Mouse (Mus musculus): Measurements from ENCODE around the gene Flvcr1.
"Not testable (repeated sequence)": the region's sequence is repeated elsewhere in the genome, so short reads cannot be mapped to it uniquely, and the experiment has no call there.

Gene Flvcr1

DNA sequence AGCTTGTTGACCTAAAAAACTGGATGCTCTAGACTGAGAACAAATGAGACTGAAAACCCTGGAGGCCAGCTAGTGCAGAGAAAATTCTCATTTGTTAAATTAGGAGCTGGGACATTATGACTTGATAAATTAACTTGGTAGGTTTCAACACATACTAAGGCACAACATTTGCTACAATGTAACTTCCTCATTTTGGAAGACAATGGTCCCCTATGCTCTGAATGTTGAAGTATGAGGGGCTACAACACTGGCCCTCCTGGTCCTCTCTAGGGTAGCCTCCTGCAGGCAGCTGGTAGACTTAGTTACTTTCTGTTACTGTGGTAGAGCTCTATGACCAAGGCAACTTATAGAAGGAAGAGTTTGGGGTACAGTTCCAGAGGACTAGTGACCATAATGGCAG, 15.4 kb upstream of the Flvcr1 start:
- in situ Hi-C loops (cut with MboI, MseI): no loop called here

GRCm38 (mm10) chr1:191037999-191038398, 12.0 kb upstream of the Flvcr1 start:
- in situ Hi-C loops (cut with MboI, MseI): no loop called here

DNA sequence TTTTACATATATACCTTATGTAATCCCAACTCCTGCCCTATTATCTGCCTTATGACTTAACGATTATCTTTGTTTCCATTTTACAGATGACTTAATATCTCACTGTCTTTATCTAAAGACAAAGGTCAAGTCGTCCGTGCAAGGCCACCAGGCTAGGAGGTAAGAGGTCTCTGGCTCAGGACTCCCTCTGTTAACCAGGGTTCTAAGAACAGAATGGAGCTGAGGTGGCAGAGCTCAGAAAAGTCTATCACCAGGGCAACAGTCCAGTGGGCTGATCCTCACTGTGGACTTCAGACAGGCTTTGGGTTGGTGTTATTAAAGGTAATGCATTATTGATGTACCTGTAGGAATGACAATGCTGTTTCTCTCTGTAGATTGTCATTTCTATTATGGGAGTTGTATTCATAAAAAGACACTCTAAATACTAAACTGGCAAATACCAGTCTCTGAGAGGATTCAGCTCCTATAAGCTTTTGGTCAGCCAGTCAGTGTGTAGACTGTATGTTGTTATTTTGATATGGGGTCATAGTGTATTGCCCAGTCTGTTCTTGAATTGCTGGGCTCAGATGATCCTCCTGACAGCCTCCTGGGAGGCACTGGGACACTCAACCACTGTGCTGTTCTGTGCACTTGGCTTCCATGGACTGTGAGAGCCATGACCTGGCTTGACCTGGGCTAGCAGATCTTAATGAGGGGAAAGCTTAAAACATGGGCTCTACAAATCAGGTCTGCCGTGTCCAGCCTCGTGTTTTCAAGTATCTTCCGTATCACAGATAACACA, 10.8 kb upstream of the Flvcr1 start, which contains the start of gene Spata45:
TSS of gene Spata45 (plus strand) at position 86 of the 781 bp plus-strand sequence.
- in situ Hi-C loops (cut with MboI, MseI): no loop called here

DNA sequence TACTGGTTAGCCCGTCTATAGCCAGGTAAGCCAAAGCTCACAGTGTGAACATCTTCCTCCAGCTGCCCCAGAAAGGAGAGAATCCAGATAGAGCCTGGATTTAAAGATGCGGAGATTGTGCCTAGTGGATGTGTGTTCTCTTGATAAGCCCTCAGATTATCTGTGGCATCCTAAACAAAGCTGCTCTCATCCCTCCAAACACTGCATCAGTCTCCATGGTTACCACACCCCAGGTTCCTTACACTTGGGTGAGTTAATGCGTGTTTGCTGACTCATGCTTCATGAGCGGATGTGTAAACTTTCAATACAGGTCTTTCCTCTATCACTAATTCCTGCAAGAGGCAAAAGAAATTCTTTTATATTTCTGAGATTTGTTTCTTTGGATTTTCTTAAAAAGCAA, 9.7 kb upstream of the Flvcr1 start:
- in situ Hi-C loops (cut with MboI, MseI): no loop called here

DNA sequence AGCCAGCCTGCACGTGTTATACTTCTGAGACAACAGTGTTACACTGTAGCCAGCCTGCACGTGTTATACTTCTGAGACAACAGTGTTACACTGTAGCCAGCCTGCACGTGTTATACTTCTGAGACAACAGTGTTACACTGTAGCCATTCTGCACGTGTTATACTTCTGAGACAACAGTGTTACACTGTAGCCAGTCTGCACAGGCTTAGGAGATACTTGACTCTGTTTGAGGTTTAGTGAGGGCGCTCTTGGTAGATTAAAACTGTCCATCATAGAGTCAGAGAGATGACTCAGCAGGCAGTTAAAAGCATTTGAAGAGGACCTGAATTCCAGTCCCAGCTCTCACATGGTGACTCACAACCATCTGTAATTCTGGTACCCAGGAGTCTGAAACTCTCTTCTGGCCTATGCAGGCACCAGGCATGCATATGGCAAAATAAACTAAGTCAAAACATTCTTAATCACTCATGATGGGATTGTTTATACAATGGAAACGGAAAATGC, 5.0 kb upstream of the Flvcr1 start:
- in situ Hi-C loops (cut with MboI, MseI): not testable (repeated sequence)

DNA sequence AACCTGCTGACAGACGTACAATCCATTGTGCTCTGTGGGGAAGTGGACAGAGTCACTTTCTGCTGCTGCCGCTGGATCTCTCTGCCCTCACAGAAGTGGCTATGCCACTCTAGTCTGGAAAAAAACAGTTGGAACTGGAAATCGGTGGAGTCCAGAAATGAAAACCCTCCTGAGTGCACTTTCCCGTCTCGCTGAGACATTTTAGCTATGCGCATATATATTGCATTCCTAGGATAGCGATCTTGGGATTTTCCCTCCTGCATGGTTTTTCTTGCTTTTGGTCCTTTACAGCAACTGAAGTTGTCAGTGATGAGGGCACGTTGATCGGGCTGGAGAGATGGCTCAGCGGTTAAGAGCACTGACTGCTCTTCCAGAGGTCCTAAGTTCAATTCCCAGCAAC, 4.2 kb upstream of the Flvcr1 start:
- in situ Hi-C loops (cut with MboI, MseI): no loop called here

DNA sequence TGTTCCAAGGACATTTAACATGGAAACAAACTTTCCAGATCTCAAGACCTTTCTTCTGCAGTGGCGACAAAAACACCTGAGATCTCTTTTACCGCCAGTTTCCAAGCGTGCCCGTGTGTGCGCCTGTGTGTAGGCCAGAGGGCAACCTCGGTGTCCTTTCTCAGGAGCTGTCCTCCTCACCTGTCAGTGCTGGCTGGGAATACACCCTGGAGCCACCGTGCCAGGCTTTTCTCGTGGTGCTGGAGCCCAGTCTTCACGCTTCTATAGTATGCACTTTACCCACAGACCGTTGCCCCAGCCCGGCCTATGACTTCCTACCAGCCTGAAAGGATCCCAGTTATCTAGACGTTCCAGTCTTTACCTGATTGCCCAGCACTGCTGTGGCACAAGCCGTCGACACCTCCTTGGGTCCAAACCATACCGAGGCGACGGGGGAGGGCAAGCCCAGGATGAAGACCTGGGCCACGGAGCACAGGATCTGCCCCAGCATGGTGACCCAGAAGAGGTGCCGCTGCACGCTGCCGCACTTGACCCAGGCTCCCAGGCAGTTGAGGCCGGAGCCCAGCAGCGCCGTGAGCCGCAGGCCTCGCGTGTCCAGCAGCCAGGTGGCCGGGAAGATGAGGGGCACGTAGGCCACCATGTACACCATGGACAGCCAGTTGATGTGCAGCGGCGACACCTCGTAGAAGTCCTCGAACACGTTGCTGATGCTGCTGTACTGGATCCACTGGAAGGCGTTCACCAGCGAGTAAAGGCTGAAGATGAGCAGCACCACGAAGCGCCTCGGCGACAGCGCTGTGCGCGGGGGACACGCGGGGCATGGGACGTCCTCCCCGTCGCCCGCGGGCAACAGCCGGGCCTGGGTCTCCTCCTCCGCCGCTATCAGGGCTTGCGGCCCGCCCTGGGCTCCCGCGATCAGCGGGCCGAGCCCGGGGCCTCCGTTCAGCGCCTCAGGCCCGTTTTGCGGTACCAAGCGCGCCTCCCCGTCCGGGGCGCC, 644 bp downstream of the Flvcr1 start:
- in situ Hi-C loops (cut with MboI, MseI): no loop called here

DNA sequence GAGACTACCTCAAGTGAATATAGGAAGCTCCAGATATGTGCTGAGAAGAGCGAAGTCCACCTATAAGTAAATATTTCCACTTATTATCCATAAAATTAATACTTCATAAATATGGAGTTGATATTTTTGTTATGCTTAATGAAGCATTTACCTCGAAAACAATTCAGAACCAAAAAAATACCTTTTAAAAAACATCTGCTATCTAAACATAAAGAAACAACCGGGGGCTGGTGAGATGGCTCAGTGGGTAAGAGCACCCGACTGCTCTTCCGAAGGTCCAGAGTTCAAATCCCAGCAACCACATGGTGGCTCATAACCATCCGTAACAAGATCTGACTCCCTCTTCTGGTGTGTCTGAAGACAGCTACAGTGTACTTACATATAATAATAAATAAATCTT, 2.2 kb downstream of the Flvcr1 start:
- in situ Hi-C loops (cut with MboI, MseI): not testable (repeated sequence)

DNA sequence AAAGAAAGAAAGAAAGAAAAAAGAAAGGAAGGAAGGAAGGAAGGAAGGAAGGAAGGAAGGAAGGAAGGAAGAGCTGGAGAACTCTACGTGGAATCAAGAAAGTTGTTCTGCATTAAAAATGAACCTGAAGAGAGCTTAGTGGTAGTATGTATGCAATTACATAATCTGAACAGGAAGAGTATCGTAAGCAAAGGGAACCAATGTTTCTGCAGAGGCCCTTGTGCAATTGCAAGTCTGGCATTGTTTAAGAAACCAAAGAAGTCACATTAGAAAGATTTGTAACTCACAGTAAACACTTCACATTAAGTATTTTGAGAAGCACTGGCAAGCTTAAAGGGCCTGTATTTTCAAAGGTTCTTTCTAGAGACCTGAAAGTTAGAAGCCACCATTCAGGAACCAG, 2.8 kb downstream of the Flvcr1 start:
- in situ Hi-C loops (cut with MboI, MseI): no loop called here

- in situ Hi-C loops (cut with MboI, MseI): no loop called here
Measured at GRCm38 (mm10) chr1:191021016-191021415, 4.9 kb downstream of the Flvcr1 start.

GRCm38 (mm10) chr1:191020217-191020924, 5.6 kb downstream of the Flvcr1 start:
- in situ Hi-C loops (cut with MboI, MseI): no loop called here

- in situ Hi-C loops (cut with MboI, MseI): no loop called here
Measured at GRCm38 (mm10) chr1:191019803-191020202, 6.2 kb downstream of the Flvcr1 start.

GRCm38 (mm10) chr1:191014271-191014670, 11.7 kb downstream of the Flvcr1 start:
- in situ Hi-C loops (cut with MboI, MseI): no loop called here

- in situ Hi-C loops (cut with MboI, MseI): no loop called here
Measured at GRCm38 (mm10) chr1:191008707-191009106, 17.3 kb downstream of the Flvcr1 start.

DNA sequence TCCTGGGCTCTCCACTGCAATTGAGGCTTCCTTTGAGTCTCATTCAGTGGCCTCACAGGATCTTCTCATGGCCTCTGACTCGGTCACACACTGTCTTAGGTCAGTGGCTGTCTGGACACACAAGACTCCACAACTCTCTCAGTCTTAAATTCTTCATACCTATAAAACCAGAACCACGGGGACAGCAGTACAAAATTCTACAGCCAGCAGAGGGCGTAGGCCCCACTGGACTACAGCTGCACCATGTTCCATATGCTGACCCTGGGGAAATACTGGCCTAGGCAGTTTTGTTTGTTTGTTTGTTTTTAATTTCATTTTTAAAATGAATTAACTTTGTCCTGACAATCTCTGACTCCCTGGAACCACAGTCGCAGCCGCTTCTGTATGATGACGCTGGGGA, 23.8 kb downstream of the Flvcr1 start:
- in situ Hi-C loops (cut with MboI, MseI): no loop called here

DNA sequence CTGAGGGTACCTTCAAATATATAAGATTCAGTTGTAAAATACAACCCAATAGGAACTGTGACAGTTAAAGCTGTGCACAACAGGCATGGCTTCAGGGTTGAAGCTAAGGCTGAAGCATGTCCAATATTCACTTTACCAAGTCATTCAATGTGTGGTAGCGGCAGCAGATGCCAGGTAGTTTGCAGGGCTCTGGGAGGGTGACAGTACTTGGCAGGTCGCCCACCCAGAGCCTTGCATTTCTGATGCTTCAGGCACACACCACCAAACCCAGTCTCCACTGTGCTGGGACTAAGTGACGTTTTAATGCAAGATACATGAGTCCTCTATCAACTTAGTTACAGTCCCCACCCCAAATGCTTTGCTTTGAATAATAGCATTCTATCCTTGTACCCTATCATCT, 25.3 kb downstream of the Flvcr1 start:
- in situ Hi-C loops (cut with MboI, MseI): no loop called here

DNA sequence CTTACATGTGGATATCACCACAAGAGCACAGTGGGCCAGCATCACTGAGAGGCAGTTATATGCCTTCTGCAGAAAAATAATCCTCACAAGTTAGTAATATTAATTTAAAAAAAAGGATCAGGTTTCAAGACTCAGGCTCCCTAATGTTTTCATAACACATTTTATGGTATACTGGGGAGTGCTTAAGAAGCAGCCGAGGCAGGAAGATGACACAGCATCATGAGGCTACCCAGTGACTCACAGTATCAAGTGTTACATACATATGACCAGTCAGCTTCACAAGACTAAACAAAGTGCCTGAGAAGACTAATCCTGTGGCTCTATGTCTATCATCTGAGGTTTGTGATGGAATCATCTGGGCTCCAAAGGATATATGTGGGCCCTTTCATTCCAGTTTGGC, 27.9 kb downstream of the Flvcr1 start:
- in situ Hi-C loops (cut with MboI, MseI): no loop called here

DNA sequence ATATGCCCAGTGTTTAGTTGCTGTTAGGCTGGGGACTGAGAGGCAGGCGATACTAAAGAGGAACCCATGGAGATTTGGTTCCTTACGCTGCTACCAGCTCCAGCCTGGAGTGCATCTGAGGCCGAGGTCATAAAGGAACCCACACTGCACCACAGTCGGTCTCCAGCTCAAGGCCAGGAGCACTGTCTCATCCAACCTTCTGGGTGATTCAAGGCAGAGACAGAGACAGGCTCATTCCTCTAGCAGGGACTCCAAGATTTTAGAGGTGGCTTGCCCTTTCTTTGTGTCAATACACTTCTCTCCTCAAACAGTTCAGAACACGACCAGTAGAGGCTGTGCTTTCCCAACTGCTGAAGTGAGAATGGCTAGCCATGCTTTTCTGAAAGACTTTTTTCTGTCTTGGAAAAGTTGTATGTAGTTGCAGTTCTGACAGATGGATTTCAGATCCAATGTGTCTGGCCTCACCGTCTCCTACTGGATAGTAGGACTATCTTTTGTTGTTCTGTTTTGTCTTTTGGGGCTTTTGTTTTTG, 29.5 kb downstream of the Flvcr1 start:
- in situ Hi-C loops (cut with MboI, MseI): no loop called here

GRCm38 (mm10) chr1:190995548-190995947, 30.4 kb downstream of the Flvcr1 start:
- in situ Hi-C loops (cut with MboI, MseI): no loop called here

GRCm38 (mm10) chr1:190989437-190990082, 36.4 kb downstream of the Flvcr1 start:
- in situ Hi-C loops (cut with MboI, MseI): loop anchor here (5.0 kb wide), 1 partner anchor 37 kb away; no protein-coding TSS in a partner anchor

DNA sequence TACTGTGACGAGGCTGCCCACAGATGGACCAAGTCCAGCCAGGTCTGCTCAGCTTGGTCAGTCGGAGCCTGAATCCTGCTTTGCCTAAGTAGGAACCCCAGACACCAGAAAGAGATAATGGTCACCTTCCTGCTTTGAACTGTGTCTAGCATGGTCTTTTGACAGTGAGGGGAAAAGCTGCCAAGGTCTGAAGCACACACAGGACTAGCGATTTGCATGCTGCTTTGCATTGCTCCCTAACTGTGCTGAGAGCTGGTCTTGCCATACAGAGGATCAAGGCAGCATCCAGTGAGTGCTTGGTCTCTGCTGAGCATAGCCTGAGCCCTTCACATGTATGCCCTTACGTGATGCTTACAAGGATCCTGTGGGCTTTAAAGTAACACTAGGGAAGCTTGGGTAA, 44.5 kb downstream of the Flvcr1 start:
- in situ Hi-C loops (cut with MboI, MseI): no loop called here

Data from T-helper 2 cell (primary cell).